ENCODE assay signal across 8 mouse cellular contexts in the genomic region with DNA sequence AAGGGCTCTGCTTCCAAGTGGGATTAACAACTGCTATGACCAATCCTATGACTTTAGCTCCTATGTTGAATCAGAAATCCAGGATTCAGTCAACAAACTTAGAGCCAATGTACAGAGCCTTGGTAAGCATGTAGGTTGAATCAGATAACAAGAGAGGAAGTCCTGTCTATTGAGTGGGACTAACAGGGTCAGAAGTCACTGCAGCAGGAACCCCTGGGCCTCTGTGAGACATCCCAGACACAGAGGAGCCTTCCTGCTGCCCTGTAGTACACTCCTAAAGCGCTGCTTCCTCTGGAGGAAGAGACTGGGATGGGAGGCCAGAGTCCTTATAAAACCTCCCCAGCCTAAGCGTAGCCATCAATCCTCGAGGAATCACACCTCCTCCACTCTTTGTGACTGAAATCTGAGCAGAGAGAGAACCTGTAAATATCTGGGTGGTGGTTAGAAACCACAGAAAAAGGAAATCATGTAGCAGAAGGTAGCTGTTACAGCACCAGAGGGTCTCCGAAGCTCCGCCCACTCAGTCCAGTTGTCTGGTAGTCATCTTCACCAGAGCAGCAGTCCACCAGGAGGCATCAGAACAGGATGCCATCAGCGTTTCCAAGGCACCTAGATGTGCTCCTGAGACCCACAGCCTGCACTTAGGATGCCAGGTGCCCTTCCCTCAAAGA. TPM values are rescaled to one million over a fixed set of nuclear protein-coding genes. Genes with fewer than 3 reads are reported as not detected.
DNase-seq lines count a peak whose midpoint lies in the region; ATAC-seq lines count a peak whose summit lies in the region.

No protein-coding gene starts in this region.

- ATAC-seq in frontal cortex, adult (ENCODE audit: low TSS enrichment), result peak; percentile 55; the same call in 1 of the 2 replicates
- peak; percentile 74 for ATAC-seq in heart, embryonic 15.5 days (replicated peaks; ENCODE audit: insufficient number of reproducible peaks, insufficient read depth, low FRiP score, low read depth)
- ATAC-seq in liver, embryonic 13.5 days (ENCODE audit: low read depth), result peak; percentile 62; the same call in 1 of the 2 replicates

- H3K4me1 ChIP-seq in heart, embryonic 15.5 days (replicated peaks), result peaks cover 64% of the 10 kb centered on the region
- H3K4me1 ChIP-seq in liver, embryonic 13.5 days (replicated peaks), result peaks cover 47% of the 10 kb centered on the region

- H3K27ac ChIP-seq in heart, embryonic 15.5 days, result peak overlapping the region; percentile 52
- peak overlapping the region; percentile 50; the same call in 1 of the 2 replicates for H3K27ac ChIP-seq in liver, embryonic 13.5 days

- H3K9me3 ChIP-seq in heart, embryonic 15.5 days (replicated peaks), result no peaks in the 10 kb centered on the region
- no peaks in the 10 kb centered on the region for H3K9me3 ChIP-seq in liver, embryonic 13.5 days (replicated peaks)

- no peaks in the 10 kb centered on the region for H3K36me3 ChIP-seq in heart, embryonic 15.5 days
- no peaks in the 10 kb centered on the region for H3K36me3 ChIP-seq in liver, embryonic 13.5 days

- H3K4me2 ChIP-seq in heart, embryonic 15.5 days, result no peak overlapping the region
- no peak overlapping the region for H3K4me2 ChIP-seq in liver, embryonic 13.5 days

- no peak overlapping the region for H3K9ac ChIP-seq in heart, embryonic 15.5 days
- H3K9ac ChIP-seq in liver, embryonic 13.5 days, result no peak overlapping the region

- DNase-seq in frontal cortex, postnatal 36 days (ENCODE audit: low spot score in 2 of 2), result no peak
- peak; percentile 56 to 58 for DNase-seq in B cell, adult 2 months
- no peak for DNase-seq in liver, embryonic 13.5 days
- DNase-seq in retina, postnatal 1 day, result no peak
- no peak for DNase-seq in urinary bladder, adult 2 months (ENCODE audit: low spot score)
- no peak for DNase-seq in left cerebral cortex, postnatal 36 days (ENCODE audit: low spot score in 2 of 2)

- no peaks in the 10 kb centered on the region for H3K27me3 ChIP-seq in heart, embryonic 15.5 days
- no peaks in the 10 kb centered on the region for H3K27me3 ChIP-seq in liver, embryonic 13.5 days

- 54% methylated on average over 6 of the region's 6 CpGs for WGBS in heart, embryonic 15.5 days
- WGBS in liver, embryonic 13.5 days (ENCODE audit: insufficient replicate concordance), result 19% methylated on average over 6 of the region's 6 CpGs

- intact Hi-C loops in left cerebral cortex, postnatal 36 days (cut with DNase I), result no loop called here

- no peak overlapping the region for H3K4me3 ChIP-seq in heart, embryonic 15.5 days
- no peak overlapping the region for H3K4me3 ChIP-seq in liver, embryonic 13.5 days (replicated peaks)

RNA-seq across cellular contexts. Expression of gene Cyth1, which starts 11.7 kb away (rescaled TPM):
- 18.0 and 24.4 TPM in 2 replicates for polyA plus RNA-seq in heart, embryonic 15.5 days (2015; fragmentation: Nextera tagmentation; extraction: Ambion mirVana)
- polyA plus RNA-seq in liver, embryonic 13.5 days (2015; fragmentation: Nextera tagmentation; extraction: Ambion mirVana), result 2.3 and 3.1 TPM in 2 replicates
- polyA plus RNA-seq in urinary bladder, adult 2 months (2012; rRNA removed), result 21.0 and 23.2 TPM in 2 replicates
- 10 to 100 TPM; 65.9 to 67.3 TPM for total RNA-seq in left cerebral cortex, postnatal 36 days (2021)

RNA-seq across cellular contexts. Expression of gene Usp36, which starts 53.4 kb away (rescaled TPM):
- polyA plus RNA-seq in heart, embryonic 15.5 days (2015; fragmentation: Nextera tagmentation; extraction: Ambion mirVana), result 11.6 and 16.7 TPM in 2 replicates
- polyA plus RNA-seq in liver, embryonic 13.5 days (2015; fragmentation: Nextera tagmentation; extraction: Ambion mirVana), result 6.9 and 7.9 TPM in 2 replicates
- polyA plus RNA-seq in urinary bladder, adult 2 months (2012; rRNA removed), result 17.7 and 20.9 TPM in 2 replicates
- total RNA-seq in left cerebral cortex, postnatal 36 days (2021), result 10 to 100 TPM; 26.8 to 32.2 TPM

Comparison
In these comparisons a context has a peak if more than half of its experiments do, and no peak if none do; other contexts are left out.
1. DNase-seq: peak in B cell, adult 2 months (2 of 2); none in frontal cortex, postnatal 36 days (0 of 2), liver, embryonic 13.5 days (single experiment), retina, postnatal 1 day (single experiment), urinary bladder, adult 2 months (single experiment) and left cerebral cortex, postnatal 36 days (0 of 2).
2. Peak in every context shown above with its lines, with median percentiles within 50 percentile points of each other: ATAC-seq.